Mouse (Mus musculus) hindbrain, embryonic 10.5 days (tissue): ENCODE data around the gene Pdcd4. TPM values are rescaled to one million over a fixed set of nuclear protein-coding genes. Genes with fewer than 3 reads are reported as not detected.
A peak's percentile ranks its signal among the peaks of the same experiment; 100 is the strongest.
"Not testable (repeated sequence)": the region's sequence is repeated elsewhere in the genome, so short reads cannot be mapped to it uniquely, and the experiment has no call there.

ENCODE experiments used
- DNase-seq: peaks from one replicate; pipeline ENCODE4 v3.0.0-alpha.2; 2017; ENCODE audit warnings: low spot score
- H3K27ac ChIP-seq: fragments of 300-500 bp; sonication (generic); 2 replicates; pipeline ENCODE4 v1.5.1; 2016; ENCODE audit warnings: mild to moderate bottlenecking, moderate library complexity
- H3K27me3 ChIP-seq: fragments of 300-500 bp; sonication (generic); 2 replicates; pipeline ENCODE4 v1.6.1; 2016; ENCODE audit warnings: mild to moderate bottlenecking; ENCODE audit not compliant: poor library complexity, insufficient read depth, severe bottlenecking
- H3K36me3 ChIP-seq: fragments of 300-500 bp; sonication (generic); 2 replicates; pipeline ENCODE4 v1.6.1; 2016; ENCODE audit warnings: mild to moderate bottlenecking, moderate library complexity
- H3K4me1 ChIP-seq: fragments of 300-500 bp; sonication (generic); replicated peaks from 2 replicates; pipeline ENCODE4 v1.6.1; 2016; ENCODE audit warnings: mild to moderate bottlenecking
- H3K4me3 ChIP-seq: fragments of 300-500 bp; sonication (generic); 2 replicates; pipeline ENCODE4 v1.5.1; 2016; ENCODE audit warnings: mild to moderate bottlenecking, moderate library complexity
- H3K9me3 ChIP-seq: fragments of 300-500 bp; sonication (generic); 2 replicates; pipeline ENCODE4 v1.6.1; 2016; ENCODE audit warnings: mild to moderate bottlenecking, moderate library complexity
- WGBS: fragments of 180-500 bp; shearing (Covaris S2); methylation state at CpG from one replicate; pipeline ENCODE4 v1.1.7; 2016; 5-methylcytosine and 5-hydroxymethylcytosine counted together
- polyA plus RNA-seq: library from polyadenylated mRNA; unstranded; fragments of >200 nt; fragmentation: Nextera tagmentation; extraction: Ambion mirVana; gene quantifications from 2 replicates; pipeline ENCODE4 v1.2.1, GENCODE M21; 2016

Gene Pdcd4
- polyA plus RNA-seq, 1 experiment from 2014 or later = 49.9 TPM

DNA sequence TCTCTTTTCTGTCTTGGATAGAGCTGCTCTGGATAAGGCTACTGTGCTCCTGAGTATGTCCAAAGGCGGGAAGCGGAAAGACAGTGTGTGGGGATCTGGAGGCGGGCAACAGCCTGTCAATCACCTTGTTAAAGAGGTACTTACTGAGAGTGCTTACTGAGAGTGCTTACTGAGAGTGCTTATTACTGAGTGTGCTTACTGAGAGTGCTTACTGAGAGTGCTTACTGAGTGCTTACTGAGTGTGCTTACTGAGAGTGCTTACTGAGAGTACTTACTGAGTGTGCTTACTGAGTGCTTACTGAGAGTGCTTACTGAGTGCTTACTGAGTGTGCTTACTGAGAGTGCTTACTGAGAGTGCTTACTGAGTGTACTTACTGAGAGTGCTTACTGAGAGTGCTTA is 30.0 kb downstream of the Pdcd4 start:
- not testable (repeated sequence) for H3K27me3 ChIP-seq, H3K9me3 ChIP-seq, DNase-seq, H3K4me1 ChIP-seq, H3K4me3 ChIP-seq, H3K27ac ChIP-seq
- 87% methylated on average over 3 of the region's 3 CpGs for WGBS
- H3K36me3 ChIP-seq = peaks cover 71% of the 10 kb centered on the region

DNA sequence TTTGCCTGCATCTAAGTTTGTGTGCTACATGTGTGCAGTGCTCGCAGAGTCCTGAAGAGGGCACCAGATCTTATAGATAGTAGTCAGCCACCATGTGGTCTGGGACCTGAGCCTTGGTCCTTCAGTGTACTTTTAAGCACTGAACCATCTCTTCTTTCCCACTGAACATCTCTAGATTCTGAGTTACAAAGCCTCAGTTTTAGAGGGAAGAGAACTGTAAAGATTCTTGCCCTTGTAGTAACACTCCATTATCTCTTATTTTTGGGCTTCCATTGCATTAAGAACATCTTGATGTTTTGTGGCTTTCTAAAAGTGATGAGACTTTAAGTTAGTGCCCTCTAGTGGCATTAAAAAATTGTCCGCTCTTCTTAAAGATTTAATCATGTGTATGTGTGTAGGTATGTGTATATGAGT is 33.3 kb downstream of the Pdcd4 start:
- no peak for DNase-seq
- WGBS = 90% methylated on average over 2 of the region's 2 CpGs
- Histone ChIP-seq H3K4me3 (no peak overlapping the region), H3K4me1 (no peaks in the 10 kb centered on the region), H3K9me3 (peaks cover 2% of the 10 kb centered on the region; the same call in 1 of the 2 replicates), H3K27ac (no peak overlapping the region), H3K36me3 (peaks cover 54% of the 10 kb centered on the region), H3K27me3 (no peaks in the 10 kb centered on the region)

DNA sequence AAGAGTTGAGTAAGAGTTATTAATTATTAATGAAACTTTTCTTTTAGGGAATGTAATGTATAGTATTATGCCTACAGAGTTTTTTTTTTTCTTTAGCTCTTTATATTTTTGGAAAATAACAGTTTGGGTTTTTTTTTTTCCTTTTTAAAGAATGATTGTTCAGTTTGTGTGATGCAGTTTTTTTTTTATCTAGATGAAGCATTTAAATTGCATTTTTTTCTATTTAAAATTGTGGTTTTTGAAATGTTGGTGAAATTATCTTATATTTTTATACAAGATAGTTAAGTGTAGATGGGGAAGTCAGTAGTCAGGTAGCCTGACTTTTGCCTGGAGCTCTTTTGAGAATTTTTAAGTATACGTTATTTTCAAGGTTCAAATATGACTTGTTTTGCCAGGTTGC is 34.7 kb downstream of the Pdcd4 start:
- no peak overlapping the region for H3K4me3 ChIP-seq
- H3K27me3 ChIP-seq = no peaks in the 10 kb centered on the region
- H3K36me3 ChIP-seq = peaks cover 64% of the 10 kb centered on the region
- WGBS = 96% methylated on average over 1 of the region's 1 CpGs
- peaks cover 2% of the 10 kb centered on the region; the same call in 1 of the 2 replicates for H3K9me3 ChIP-seq
- no peak for DNase-seq
- no peak overlapping the region for H3K27ac ChIP-seq
- H3K4me1 ChIP-seq = no peaks in the 10 kb centered on the region

DNA sequence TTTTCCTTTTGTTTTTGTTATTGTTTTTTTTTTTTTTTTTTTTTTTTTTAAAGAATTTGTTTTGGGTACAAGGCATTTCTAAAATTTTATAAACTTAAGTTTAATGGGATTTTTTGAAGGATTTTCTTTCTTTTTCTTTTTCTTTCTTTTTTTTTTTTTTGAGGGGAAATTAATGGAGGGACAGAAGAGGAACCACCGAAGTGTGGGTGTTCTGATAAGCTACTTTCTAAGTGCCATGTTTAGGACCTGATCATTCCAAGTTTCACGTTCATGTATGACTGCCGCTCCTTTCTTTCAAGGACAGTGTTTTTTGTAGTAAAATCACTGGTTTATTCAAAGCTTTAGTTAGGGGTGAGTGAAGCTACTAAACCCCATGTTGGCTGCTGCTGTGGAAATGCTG is 37.2 kb downstream of the Pdcd4 start:
- Histone ChIP-seq H3K27ac (no peak overlapping the region), H3K36me3 (peaks cover 64% of the 10 kb centered on the region), H3K4me1 (no peaks in the 10 kb centered on the region), H3K4me3 (no peak overlapping the region), H3K27me3 (no peaks in the 10 kb centered on the region), H3K9me3 (peaks cover under 1% of the 10 kb centered on the region; the same call in 1 of the 2 replicates)
- whole genome bisulfite sequencing = 92% methylated on average over 3 of the region's 3 CpGs
- DNase-seq = no peak

DNA sequence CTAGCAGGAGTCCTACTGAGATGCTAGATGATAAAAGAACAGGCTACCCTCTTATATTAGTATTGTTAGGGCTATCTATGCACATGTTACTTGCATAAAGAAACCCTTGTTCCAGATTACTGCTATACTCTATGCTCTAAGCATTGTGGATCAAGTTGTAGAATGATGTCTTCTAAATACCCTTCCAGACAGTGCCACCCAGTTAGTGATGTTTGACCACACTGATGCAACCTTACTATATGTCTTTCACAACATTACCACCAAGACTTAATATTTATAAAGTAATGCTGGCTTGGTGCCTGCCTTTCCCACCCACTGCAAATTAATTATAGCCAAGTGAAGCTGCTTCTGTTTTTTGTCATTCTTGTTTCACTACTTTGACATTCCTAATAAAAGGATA is 41.0 kb downstream of the Pdcd4 start:
- no peaks in the 10 kb centered on the region for H3K27me3 ChIP-seq
- H3K4me3 ChIP-seq = no peak overlapping the region
- no peaks in the 10 kb centered on the region for H3K9me3 ChIP-seq
- DNase-seq = no peak
- no peak overlapping the region for H3K27ac ChIP-seq
- peaks cover 73% of the 10 kb centered on the region for H3K36me3 ChIP-seq
- no peaks in the 10 kb centered on the region for H3K4me1 ChIP-seq

DNA sequence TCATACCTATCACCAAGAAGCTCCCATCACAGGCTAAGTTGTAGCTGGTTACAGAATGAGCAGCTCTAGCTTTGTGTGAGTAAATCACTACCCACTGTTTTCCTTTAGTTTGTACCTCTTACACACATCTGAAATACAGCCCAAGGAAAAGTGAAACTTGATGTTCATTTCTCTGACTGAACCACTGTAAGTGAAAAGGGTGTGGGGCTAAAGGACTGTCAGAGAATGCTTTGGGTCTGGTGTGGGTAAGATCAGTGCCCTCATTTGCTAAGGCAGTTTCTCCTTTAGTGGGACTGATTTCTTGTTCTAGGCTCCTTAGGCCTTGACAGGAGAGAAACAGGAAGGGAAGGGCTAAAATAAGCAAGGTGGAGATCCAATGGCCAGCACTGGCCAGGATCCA is 42.0 kb downstream of the Pdcd4 start:
- peaks cover 82% of the 10 kb centered on the region for H3K36me3 ChIP-seq
- H3K27ac ChIP-seq = no peak overlapping the region
- no peaks in the 10 kb centered on the region for H3K27me3 ChIP-seq
- no peak overlapping the region for H3K4me3 ChIP-seq
- no peaks in the 10 kb centered on the region for H3K4me1 ChIP-seq
- H3K9me3 ChIP-seq = no peaks in the 10 kb centered on the region
- no peak for DNase-seq

DNA sequence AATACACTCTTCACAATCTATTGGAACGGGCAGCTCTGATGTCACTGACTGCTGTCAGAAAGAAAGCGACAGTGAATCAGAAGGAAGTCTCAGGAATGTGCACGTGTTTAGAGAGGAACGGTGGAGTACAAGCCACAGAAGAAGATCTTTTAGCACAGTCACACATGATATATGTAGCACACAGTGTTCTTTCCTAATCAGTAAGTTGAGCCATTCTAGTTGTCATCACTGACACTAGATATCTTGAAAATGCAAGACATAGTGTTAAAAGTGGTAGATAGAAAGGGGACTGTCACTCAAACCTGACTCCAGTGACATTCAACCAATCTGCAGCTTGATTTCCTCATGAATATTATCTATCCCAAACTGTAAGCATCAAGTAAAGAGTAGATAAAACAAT is 47.4 kb downstream of the Pdcd4 start:
- no peak overlapping the region for H3K27ac ChIP-seq
- peaks cover 10% of the 10 kb centered on the region for H3K4me1 ChIP-seq
- H3K36me3 ChIP-seq = peaks cover 50% of the 10 kb centered on the region
- DNase-seq = no peak
- H3K27me3 ChIP-seq = no peaks in the 10 kb centered on the region
- WGBS = 89% methylated on average over 4 of the region's 4 CpGs
- no peak overlapping the region for H3K4me3 ChIP-seq
- H3K9me3 ChIP-seq = no peaks in the 10 kb centered on the region

DNA sequence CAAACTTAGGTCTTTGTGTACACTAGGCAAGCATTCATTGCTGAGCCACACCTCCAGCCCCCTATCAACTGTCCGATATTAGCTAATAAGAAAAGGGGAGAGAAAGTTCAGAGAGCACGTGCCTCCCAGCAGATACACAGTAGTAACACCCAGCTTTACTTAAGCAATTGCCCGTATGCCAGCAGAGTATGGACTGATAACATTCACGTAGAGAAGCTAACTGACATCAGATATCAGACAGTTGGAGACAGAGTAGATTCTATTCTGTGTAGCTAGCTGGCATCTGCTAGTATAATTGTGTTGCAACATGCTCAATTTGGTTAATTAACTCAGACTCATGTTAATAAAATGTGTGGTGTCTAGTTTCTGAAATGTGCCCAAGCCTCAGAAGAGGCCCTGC is 49.1 kb downstream of the Pdcd4 start:
- peaks cover 13% of the 10 kb centered on the region for H3K4me1 ChIP-seq
- H3K27ac ChIP-seq = no peak overlapping the region
- DNase-seq = no peak
- 90% methylated on average over 4 of the region's 4 CpGs for whole genome bisulfite sequencing
- no peaks in the 10 kb centered on the region for H3K27me3 ChIP-seq
- H3K9me3 ChIP-seq = no peaks in the 10 kb centered on the region
- H3K4me3 ChIP-seq = no peak overlapping the region
- H3K36me3 ChIP-seq = peaks cover 39% of the 10 kb centered on the region

DNA sequence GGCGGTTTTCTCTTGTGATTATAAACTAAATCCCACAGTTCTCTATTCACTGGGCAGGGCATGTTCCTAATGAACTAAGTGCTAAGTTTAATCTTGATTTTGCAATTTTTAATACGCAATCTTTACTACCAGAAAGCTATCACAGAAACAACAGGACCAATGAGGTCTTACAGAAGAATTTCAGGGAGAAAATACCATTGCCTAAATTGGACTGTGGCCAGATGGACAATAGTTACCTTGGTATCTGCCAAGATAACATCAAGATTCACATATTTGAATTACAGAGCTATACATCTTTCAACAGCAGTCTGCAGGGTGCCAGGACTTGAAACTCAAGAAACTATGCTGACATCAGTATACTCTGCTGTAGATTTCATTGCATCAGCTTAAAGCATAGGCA is 50.3 kb downstream of the Pdcd4 start:
- no peaks in the 10 kb centered on the region for H3K27me3 ChIP-seq
- H3K36me3 ChIP-seq = peaks cover 31% of the 10 kb centered on the region
- 94% methylated on average over 2 of the region's 2 CpGs for WGBS
- no peak for DNase-seq
- 0 out of 2 replicates have a peak overlapping the region, but pooled peaks have one; percentile 92 for H3K4me3 ChIP-seq
- peaks cover 20% of the 10 kb centered on the region for H3K4me1 ChIP-seq
- H3K27ac ChIP-seq = no peak overlapping the region
- no peaks in the 10 kb centered on the region for H3K9me3 ChIP-seq

DNA sequence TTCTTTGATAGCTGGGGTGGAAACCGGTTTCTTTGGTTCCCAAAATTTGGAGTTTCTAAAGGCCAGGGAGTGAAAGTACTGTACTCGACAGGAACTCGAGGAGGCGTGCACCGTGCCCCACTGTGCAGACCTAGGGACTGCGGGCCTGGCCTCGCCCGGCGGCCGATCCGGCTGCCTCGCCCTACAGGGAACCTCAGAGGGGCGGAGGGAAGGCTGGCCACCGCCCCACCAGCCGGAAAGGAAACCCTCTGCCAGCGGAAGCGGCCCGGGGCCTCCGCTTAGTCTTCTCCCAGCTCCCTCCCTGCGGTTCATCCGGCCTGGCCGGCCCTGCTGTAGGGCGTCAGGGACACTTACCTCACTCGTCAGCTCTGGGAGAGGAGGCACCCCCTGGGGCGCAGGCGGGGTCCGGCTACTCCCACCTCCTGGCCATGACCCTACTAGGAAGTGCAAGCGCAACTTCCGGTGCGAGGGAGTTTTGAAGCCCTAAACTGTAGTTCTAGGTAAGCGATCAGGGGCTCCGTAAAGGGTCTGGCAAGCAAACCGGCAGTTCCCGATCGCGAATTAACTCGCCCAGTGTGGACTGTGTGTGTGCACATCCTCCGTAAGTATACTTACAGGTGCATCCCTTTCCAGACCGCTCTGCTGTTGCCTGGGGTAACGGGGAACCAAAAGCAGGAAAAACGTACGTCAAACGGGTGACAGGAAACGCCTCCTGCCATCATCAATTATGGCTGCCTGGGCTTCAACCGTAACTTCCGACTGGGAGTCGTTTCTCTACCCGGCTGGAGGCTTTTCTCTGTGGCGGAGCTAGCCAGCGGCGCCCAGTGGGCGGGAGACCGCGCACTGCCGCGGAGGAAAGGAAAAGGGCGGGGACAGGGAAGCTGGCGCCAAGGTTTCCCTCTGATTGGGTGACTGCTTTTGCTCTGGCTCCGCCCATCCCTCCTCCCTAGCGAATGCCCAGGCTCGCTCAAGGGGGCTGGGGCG is 52.1 kb downstream of the Pdcd4 start, which contains the start of the genes Shoc2 and Bbip1:
Shoc2 (plus strand) TSS at position 505 of the 984 bp plus-strand sequence.
Bbip1 (minus strand) TSS at position 826 of the 984 bp plus-strand sequence.
- Histone ChIP-seq H3K27ac (peak within 1 kb of the TSS; percentile 98), H3K4me1 (peaks cover 27% of the 10 kb centered on the region), H3K9me3 (no peaks in the 10 kb centered on the region), H3K27me3 (no peaks in the 10 kb centered on the region), H3K36me3 (peaks cover 14% of the 10 kb centered on the region), H3K4me3 (peak within 1 kb of the TSS; percentile 92)
- under 1% methylated on average over 62 of the region's 62 CpGs for WGBS
- DNase-seq = peak; percentile 99

DNA sequence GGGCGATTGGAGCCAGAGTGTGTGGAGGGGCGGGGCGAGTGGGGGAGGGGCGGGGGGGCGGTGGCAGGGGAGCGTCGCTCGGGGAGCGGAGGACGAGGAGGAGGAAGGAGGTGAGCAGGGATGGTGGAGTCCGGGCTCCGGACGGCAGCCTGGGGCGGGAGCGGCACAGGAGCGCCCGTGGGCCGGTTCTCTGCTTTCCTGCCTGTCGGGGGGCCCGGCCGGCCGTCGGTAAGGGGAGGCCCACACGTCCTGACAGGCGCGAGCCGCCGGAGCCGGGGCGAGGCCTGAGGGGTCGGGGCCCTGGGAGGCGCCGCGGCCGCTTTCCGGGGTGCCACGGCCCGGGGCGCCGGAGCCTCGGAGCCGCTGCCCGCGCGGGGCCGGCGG is 52.7 kb downstream of the Pdcd4 start:
- Histone ChIP-seq H3K9me3 (no peaks in the 10 kb centered on the region), H3K4me1 (peaks cover 27% of the 10 kb centered on the region), H3K36me3 (peaks cover 7% of the 10 kb centered on the region; the same call in 1 of the 2 replicates), H3K27me3 (no peaks in the 10 kb centered on the region), H3K4me3 (peak overlapping the region; percentile 92), H3K27ac (peak overlapping the region; percentile 98)
- under 1% methylated on average over 44 of the region's 47 CpGs for WGBS
- no peak for DNase-seq

DNA sequence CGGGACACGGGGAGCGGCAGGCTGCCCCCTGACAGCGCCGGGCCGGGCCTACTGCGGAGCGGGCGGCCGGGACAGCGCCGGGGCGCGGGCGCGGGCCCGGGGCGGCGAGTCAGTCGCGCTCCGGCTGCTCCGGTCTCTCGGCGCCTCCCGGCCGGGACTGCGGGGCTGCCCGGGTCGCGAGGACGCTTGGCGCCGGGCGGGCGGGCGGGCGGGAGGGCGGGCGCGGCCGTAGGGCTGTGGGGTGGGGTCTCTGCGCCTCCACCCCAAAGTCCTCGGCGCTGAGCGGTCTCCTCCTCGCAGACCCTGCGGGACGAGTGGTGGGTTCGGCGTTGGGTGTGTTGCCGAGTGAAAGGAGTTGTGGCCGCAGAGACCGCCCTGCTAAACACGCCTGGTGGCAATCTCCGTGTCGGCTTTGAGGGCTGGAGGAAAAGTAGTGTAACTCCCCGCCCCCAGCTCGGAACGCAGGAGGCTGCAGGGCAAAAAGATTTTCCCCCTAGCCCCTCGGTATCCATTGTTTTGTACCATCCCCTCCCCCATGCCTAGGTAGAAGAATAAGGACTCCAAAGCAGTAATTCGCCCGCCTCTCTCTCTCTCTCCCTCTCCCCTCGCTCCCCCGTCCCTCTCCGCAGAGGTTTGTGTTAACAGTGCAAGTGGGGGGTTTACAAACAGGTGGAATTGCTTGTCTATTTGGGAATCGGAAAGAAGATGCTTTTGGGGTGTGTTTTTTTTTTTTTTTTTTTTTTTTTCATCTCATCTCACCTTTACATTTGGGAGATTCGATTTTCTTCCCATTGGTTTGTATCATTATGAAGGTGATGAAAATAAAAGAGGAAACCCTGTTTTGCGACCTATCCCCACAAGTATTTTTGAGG is 53.4 kb downstream of the Pdcd4 start:
- Histone ChIP-seq H3K27me3 (no peaks in the 10 kb centered on the region), H3K9me3 (no peaks in the 10 kb centered on the region), H3K27ac (peak overlapping the region; percentile 98), H3K36me3 (0 out of 2 replicates have a peak, but pooled peaks cover 6% of the 10 kb centered on the region), H3K4me3 (peak overlapping the region; percentile 92), H3K4me1 (peaks cover 27% of the 10 kb centered on the region)
- peak; percentile 77 for DNase-seq
- WGBS = under 1% methylated on average over 68 of the region's 69 CpGs
